Mouse (Mus musculus): ENCODE measurements around the gene Tspan4. TPM values are rescaled to one million over a fixed set of nuclear protein-coding genes. Genes with fewer than 3 reads are reported as not detected.

Tspan4 gene
- total and polyA plus RNA-seq, 2 experiments from 2014 or later: 54.9 to 79.6 TPM

DNA sequence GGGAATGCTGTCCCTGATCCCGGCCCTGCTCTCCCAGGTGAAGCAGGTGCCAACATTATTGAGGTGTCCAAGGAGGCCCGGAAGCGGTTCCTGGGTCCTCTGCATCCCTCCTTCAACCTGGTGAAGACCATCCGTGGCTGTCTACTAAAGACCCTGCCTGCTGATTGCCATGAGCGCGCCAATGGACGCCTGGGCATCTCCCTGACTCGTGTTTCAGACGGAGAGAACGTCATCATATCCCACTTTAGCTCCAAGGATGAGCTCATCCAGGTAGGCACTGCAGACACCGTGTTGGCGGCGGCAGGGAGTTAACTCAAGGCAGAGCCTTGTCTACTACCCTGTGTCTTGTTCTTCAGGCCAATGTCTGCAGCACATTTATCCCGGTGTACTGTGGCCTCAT is 17.8 kb upstream of the Tspan4 start:
- no peak for TF ChIP-seq CTCF (IDR thresholded peaks at IDR 0.05; ENCODE audit: low read depth)
- H3K36me3 ChIP-seq (ENCODE audit: insufficient read depth): peaks cover 18% of the 10 kb centered on the region
- H3K4me2 ChIP-seq (ENCODE audit: low read depth): no peak overlapping the region
- peaks cover 17% of the 10 kb centered on the region for H3K27me3 ChIP-seq (ENCODE audit: insufficient read depth, low read length)
- H3K4me1 ChIP-seq (ENCODE audit: insufficient read depth): peaks cover 9% of the 10 kb centered on the region
- H3K9me3 ChIP-seq (ENCODE audit: low read length): no peaks in the 10 kb centered on the region
- ATAC-seq (no peak), DNase-seq (no peak)
- H3K27ac ChIP-seq (ENCODE audit: low read depth, low read length): no peak overlapping the region
- no peak overlapping the region for H3K4me3 ChIP-seq (ENCODE audit: low read depth, low read length)
- H3K9ac ChIP-seq: no peak overlapping the region
- WGBS: 95% methylated on average over 14 of the region's 14 CpGs

GRCm38 (mm10) chr7:141457986-141458660 is 16.9 kb upstream of the Tspan4 start:
- no peak for DNase-seq
- WGBS: 76% methylated on average over 15 of the region's 15 CpGs
- Histone ChIP-seq H3K27me3 (ENCODE audit: insufficient read depth, low read length) (peaks cover 23% of the 10 kb centered on the region), H3K27ac (ENCODE audit: low read depth, low read length) (no peak overlapping the region), H3K9me3 (ENCODE audit: low read length) (no peaks in the 10 kb centered on the region), H3K4me2 (ENCODE audit: low read depth) (no peak overlapping the region), H3K4me3 (ENCODE audit: low read depth, low read length) (no peak overlapping the region), H3K4me1 (ENCODE audit: insufficient read depth) (peaks cover 9% of the 10 kb centered on the region), H3K9ac (no peak overlapping the region), H3K36me3 (ENCODE audit: insufficient read depth) (peaks cover 16% of the 10 kb centered on the region)
- peak; percentile 48 for TF ChIP-seq CTCF (IDR thresholded peaks at IDR 0.05; ENCODE audit: low read depth)
- ATAC-seq: no peak

DNA sequence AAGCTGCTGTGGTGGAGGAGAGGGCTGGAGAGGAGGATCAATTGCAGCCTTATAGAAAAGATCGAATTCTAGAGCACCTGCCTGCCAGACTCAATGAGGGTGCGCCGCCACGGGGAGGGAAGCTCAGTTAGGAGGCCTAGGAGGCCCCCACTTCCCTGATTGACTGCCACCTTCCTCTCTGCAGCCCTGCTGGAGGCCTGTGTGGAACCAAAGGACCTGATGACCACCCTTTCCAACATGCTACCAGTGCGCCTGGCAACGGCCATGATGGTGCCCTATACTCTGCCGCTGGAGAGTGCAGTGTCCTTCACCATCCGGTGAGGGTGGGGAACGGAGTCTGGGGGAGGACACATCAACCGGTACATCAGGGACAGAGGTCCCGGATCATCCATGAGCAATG is 16.4 kb upstream of the Tspan4 start:
- no peak for ATAC-seq
- WGBS: 90% methylated on average over 11 of the region's 11 CpGs
- Histone ChIP-seq H3K4me3 (ENCODE audit: low read depth, low read length) (no peak overlapping the region), H3K4me2 (ENCODE audit: low read depth) (no peak overlapping the region), H3K36me3 (ENCODE audit: insufficient read depth) (peaks cover 16% of the 10 kb centered on the region), H3K27ac (ENCODE audit: low read depth, low read length) (no peak overlapping the region), H3K9ac (no peak overlapping the region), H3K9me3 (ENCODE audit: low read length) (no peaks in the 10 kb centered on the region), H3K27me3 (ENCODE audit: insufficient read depth, low read length) (peaks cover 23% of the 10 kb centered on the region), H3K4me1 (ENCODE audit: insufficient read depth) (peaks cover 9% of the 10 kb centered on the region)
- TF ChIP-seq CTCF (IDR thresholded peaks at IDR 0.05; ENCODE audit: low read depth): no peak
- no peak for DNase-seq

DNA sequence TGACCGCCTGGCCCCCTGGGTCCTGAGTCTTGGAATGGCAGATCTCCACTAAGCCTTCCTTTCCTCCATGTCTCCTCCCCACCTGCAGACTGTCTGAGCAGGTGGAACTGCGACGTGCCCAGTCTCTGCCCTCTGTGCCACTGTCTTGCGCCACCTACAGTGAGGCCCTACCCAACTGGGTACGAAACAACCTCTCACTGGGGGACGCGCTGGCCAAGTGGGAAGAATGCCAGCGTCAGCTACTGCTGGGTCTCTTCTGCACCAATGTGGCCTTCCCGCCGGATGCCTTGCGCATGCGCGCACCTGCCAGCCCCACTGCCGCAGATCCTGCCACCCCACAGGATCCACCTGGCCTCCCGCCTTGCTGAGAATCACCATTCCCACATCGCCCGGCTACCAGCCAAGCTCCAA is 15.7 kb upstream of the Tspan4 start:
- no peak for TF ChIP-seq CTCF (IDR thresholded peaks at IDR 0.05; ENCODE audit: low read depth)
- no peaks in the 10 kb centered on the region for H3K9me3 ChIP-seq (ENCODE audit: low read length)
- no peak overlapping the region for H3K27ac ChIP-seq (ENCODE audit: low read depth, low read length)
- peaks cover 30% of the 10 kb centered on the region for H3K27me3 ChIP-seq (ENCODE audit: insufficient read depth, low read length)
- H3K4me3 ChIP-seq (ENCODE audit: low read depth, low read length): no peak overlapping the region
- no peak overlapping the region for H3K9ac ChIP-seq
- no peak for DNase-seq
- H3K36me3 ChIP-seq (ENCODE audit: insufficient read depth): peaks cover 16% of the 10 kb centered on the region
- WGBS: 90% methylated on average over 17 of the region's 17 CpGs
- H3K4me2 ChIP-seq (ENCODE audit: low read depth): no peak overlapping the region
- peaks cover 9% of the 10 kb centered on the region for H3K4me1 ChIP-seq (ENCODE audit: insufficient read depth)
- ATAC-seq: no peak

GRCm38 (mm10) chr7:141460001-141460390 is 15.0 kb upstream of the Tspan4 start:
- H3K9ac ChIP-seq: no peak overlapping the region
- DNase-seq (no peak), ATAC-seq (no peak)
- H3K36me3 ChIP-seq (ENCODE audit: insufficient read depth): peaks cover 16% of the 10 kb centered on the region
- WGBS: 77% methylated on average over 5 of the region's 5 CpGs
- no peak for TF ChIP-seq CTCF (IDR thresholded peaks at IDR 0.05; ENCODE audit: low read depth)
- no peak overlapping the region for H3K27ac ChIP-seq (ENCODE audit: low read depth, low read length)
- H3K4me3 ChIP-seq (ENCODE audit: low read depth, low read length): no peak overlapping the region
- H3K4me2 ChIP-seq (ENCODE audit: low read depth): no peak overlapping the region
- H3K9me3 ChIP-seq (ENCODE audit: low read length): no peaks in the 10 kb centered on the region
- H3K27me3 ChIP-seq (ENCODE audit: insufficient read depth, low read length): peaks cover 36% of the 10 kb centered on the region
- peaks cover 9% of the 10 kb centered on the region for H3K4me1 ChIP-seq (ENCODE audit: insufficient read depth)

- Histone ChIP-seq H3K27ac (ENCODE audit: low read depth, low read length) (no peak within 1 kb of the TSS), H3K9ac (peak within 1 kb of the TSS; percentile 45), H3K27me3 (ENCODE audit: insufficient read depth, low read length) (peaks cover 41% of the 10 kb centered on the region), H3K4me3 (ENCODE audit: low read depth, low read length) (peak within 1 kb of the TSS; percentile 34), H3K36me3 (ENCODE audit: insufficient read depth) (peaks cover 16% of the 10 kb centered on the region), H3K9me3 (ENCODE audit: low read length) (no peaks in the 10 kb centered on the region), H3K4me2 (ENCODE audit: low read depth) (peak within 1 kb of the TSS; percentile 68), H3K4me1 (ENCODE audit: insufficient read depth) (peaks cover 9% of the 10 kb centered on the region)
- ATAC-seq: no peak
- DNase-seq: no peak
- TF ChIP-seq CTCF (IDR thresholded peaks at IDR 0.05; ENCODE audit: low read depth): no peak
- 74% methylated on average over 15 of the region's 15 CpGs for WGBS
Observed at GRCm38 (mm10) chr7:141460391-141461113, 14.5 kb upstream of the Tspan4 start, which contains the start of gene Cracr2b. Gene Cracr2b (plus strand): TSS chr7:141461094.

Measured in forebrain, postnatal 0 days (tissue).